Mouse (Mus musculus) spleen, adult 12 weeks (tissue): ENCODE measurements around the gene Rap1a.
"Not testable (repeated sequence)": the region's sequence is repeated elsewhere in the genome, so short reads cannot be mapped to it uniquely, and the experiment has no call there.

Source experiments
- DNase-seq: peaks from one replicate; pipeline ENCODE4 v3.0.0; 2022; ENCODE audit warnings: low spot score

Rap1a gene

DNA sequence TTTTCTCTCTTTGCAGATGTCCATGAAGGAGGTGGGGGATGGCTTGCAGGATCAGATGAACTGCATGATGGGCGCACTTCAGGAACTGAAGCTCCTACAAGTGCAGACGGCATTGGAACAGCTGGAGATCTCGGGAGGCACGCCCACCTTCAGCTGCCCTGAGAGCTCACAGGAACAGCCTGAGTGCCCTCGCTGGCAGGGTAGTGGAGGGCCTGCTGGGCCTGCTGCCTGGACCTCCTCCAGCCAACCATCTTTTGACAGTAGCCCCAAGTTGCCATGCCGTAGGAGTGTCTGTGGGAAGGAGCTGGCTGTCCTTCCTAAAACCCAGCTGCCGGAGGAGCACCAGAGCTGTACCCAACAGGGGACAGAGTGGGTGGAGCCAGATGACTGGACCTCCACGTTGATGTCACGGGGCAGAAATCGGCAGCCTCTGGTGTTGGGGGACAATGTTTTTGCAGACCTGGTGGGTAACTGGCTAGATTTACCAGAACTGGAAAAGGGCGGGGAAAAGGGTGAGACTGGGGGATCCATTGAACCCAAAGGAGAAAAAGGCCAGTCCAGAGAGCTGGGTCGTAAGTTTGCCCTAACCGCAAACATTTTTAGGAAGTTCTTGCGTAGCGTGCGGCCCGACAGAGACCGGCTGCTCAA is 84.7 kb downstream of the Rap1a start:
- DNase-seq = no peak

DNA sequence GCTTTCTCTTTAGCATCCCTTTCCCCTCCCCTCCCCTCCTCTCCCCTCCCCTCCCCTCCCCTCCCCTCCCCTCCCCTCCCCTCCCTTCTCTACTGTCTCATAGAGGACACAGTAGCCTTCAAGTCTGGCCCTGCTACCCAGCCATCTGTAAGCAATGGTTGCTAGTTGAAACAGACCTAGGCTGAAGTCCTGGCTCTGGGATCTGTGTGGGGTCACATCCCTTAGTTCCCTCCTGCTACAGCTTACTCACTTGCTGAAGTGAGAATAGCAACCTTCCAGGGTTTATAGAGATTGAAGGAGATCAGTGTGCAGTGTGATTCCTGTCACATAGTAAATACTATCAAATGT is 86.3 kb downstream of the Rap1a start:
- no peak for DNase-seq

DNA sequence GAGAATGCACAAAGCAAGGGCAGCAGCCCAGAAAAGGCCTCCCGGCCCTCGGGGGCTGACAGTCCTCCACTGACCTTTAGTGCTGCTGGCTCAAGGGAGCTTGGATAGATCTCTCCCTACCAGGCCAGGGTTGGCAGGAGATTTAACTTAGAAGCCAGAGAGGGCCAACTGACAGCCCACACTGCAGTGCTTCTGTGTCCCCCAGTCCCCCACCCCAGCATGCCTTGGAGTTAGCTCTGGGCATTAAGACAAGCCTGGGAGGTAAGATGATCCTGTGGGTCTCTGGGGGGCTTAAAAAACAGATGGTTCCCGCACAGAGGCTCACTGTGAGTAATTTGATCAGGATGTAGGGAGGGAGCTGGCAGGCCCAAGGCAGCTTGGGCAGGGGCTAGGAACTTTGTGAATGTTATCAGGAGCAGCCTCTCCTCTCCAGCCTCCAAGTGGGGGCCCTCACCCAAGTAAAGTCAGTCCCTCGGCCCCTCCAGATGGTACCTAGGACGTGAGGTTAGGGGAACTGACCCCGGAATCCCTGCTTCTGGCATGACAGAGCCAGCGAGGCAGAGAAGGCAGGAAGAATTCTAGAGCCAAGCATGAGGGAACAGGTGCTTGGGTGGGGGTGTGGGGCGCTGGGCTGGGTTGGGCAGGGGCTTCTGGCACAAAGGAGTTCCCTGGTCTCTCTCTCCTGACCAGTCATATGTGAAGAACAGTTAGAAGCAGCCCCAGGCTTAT is 86.9 kb downstream of the Rap1a start:
- DNase-seq = no peak

DNA sequence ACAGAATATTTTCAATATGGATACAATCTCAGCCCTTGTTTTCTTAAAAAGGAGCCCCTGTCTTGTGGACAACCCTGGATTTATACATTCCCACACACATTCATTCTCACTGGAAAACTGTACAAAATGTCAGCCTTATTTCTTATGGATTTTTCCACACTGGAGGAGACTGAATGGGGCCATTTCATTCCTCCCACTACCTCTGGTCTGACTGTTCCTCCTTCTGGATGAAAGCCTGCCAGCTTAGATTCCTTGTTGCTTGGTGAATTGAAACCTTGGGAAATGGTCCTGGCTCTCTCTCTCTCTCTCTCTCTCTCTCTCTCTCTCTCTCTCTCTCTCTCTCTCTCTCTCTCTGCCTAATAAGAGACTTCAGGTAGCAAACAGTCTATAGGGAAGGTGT is 88.3 kb downstream of the Rap1a start:
- DNase-seq = no peak

DNA sequence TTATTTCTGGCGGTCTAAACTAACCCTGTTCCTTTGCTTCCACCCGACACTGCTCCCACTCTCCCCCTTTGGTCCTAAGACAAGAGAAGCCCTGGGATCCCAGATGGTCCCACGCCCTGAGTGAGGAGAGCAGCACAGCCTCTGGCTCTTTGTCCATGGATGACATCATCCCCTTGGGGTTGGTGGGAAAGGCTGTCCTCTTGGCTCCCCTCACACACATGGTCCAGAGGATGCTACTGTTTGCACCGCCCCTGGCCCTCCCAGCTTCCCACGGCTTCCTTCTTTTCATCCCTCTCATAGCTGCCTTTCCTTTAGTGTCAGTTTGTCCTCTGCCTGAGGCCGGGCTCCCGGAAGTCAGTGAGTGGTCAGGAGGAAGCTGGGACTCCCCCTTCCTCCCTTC is 89.4 kb downstream of the Rap1a start:
- DNase-seq = no peak

DNA sequence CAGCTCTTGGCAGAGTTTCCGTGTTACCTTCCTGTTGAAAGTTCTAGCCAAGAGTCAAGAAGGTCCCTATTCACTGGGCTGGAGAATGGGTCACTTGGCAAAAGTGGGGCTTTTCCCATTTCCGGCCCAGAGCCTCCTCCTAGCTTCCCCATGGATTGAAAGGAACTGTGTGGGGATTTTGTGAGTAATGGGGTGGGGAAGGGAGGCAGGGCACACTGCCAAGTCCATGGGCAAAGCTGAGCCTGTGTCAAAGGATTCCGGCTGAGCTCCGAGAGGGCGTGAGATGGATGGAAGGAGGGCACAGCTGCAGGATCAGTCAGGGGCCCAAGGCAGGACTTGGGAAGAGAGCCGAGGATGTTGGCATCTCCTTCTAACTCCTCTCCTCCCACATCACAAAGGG is 90.9 kb downstream of the Rap1a start:
- no peak for DNase-seq

DNA sequence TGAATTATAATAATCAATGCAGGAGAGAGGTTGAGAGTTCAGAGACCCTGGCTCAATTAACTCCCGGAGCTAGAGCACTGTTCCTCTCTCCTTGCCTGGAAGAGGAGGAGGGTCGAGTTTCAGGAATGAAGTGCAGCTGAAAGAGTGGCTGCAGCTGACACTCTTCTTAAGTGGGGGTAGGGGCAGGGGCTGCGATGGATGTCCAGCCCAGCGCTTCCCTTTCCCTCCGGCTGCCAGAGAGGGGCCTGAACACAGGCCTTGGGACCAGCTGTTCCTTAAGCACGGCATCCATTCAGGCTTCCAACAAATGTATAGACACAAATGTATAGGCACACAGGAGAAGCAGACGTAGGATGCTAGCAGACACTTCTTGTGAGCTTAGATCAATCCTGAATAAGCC is 93.5 kb downstream of the Rap1a start:
- DNase-seq = no peak

DNA sequence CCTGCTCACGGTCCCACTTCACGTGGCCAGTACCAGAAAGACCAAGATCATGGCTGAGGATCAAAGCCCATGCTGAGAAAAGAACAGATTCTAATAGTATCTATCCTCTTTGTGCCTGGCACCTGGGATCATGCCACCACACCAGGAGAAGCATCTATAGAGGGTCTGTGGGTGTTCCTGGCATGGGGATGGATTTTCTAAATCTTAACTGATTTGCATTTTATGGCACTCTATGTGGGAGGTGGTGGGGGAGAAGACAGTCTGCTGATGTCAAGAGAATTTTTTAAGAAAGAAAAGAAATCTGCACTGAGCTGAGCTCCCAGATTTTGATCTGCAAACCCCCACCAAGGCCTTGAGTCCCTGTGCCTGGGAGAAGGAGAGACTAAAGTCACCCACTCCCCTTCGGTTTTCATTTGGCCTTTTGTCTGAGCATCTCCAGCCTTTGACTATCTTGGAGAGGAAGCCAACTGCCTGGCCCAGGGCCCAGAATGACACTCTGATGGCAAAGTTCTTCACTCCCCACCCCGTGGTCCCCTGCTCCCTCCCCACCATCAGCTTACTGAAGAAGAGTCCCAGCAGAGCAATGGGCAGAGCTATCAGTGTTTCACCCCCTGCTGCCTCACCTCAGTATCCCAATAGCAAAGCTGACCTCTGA is 94.6 kb downstream of the Rap1a start:
- DNase-seq = no peak

DNA sequence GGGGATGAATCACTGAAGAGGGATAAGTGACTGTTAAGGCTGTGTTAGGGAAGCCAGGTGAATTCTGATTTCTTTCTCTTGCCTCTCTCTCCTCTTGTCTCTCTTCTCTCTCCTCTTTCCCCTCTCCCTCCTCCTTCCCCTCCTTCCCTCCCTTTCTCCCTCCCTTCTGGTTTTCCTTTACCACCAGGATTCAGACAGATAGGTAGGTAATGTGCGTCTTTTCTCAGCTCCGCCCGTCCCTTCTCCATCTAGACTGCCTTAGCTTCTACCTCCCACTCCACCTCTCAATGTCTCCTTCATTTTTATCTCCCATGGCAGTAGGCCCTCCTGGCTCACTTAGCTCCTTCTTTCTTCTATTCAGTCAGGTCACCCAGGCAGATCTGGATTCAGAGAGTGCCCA is 95.6 kb downstream of the Rap1a start:
- DNase-seq = no peak

DNA sequence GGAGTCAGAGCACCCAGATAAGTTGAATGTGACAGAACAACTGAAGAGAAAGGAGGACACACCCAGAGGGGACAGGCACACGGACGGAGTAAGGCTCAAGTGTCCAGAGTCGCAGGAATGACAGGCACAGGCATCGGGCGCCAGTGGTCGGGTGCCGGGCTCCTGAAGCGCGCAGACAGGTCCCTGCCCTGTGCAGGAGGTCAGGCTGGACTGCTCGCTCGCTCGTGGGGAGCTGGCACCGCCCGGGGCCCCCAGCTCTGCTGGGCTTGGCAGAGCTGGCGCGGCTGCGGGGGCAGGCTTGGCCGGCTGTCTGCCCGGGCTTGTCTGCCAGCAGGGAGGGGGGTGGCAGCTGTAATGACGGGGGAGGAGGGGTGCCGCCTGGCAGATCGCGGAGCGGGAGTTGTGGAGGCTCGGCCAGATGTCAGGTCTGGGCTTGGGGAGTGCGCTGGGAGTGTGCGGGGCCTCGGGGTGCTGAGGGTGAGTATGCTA is 96.0 kb downstream of the Rap1a start:
- DNase-seq = peak; percentile 26

DNA sequence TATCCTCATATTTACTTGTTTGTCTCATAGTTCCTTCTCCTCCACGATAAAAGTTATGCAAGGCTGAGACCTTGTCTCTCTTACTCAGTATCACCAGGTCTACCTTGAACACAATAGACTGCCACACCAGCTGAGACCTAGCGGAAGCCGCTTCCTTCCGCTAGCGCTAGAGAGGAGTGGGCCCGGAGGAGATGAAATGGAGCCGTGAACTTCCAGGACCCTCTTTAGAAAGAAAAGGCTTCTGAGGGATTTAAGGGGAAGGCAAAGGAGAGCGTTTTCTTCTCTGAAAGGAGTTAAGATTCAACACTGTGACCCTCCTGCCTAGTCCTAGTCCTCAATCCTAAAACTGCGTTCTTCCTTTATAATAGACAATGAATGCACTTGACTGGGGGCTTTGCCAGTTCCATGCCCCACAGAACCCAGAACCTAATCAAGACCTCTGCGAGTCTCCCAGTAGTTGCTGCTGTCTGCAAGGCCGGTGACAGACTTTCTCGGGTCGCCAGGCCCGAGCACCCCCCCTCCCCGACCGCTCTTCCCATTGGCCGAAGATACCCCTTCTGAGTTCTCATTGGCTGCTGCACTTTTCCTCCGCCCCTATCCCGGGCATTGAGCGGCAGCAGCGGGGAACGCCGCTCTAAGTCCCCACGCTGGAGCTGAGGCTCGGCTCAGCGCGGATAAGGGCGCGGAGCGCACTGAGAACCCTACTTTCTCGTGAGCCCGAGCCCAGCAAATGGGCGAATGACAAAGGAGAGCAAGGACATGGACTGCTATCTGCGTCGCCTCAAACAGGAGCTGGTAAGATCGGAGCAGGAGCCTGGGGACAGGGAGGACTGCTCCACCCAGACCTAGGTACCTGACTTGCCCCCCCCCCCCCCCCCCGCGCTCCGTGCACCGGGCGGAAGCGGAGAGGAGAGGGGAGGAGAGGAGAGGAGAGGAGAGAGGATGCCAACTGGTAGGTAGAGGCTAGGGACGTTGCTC is 96.8 kb downstream of the Rap1a start, which contains the start of gene Inka2:
TSS of gene Inka2 (plus strand) at position 569 of the 978 bp plus-strand sequence.
- DNase-seq = peak; percentile 62

DNA sequence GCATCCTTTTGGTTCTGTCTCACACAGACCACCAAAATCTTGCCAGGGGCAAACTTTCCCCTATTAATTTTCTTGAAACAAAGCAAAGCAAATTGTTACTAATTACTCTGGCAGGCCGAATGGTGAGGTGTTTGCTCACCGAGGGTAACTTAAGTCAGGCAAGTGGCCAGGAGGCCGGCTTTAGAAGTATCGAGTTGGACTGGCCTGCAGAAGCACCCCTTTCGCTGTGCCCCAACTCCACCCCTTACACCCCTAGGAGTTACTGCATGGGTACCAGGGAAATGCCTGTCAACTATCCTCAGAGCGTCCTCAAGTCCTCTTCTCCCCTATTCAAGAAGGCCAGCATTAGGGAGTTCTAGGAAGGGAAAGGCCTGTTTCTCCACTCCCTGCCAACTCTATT is 97.6 kb downstream of the Rap1a start:
- DNase-seq = no peak

DNA sequence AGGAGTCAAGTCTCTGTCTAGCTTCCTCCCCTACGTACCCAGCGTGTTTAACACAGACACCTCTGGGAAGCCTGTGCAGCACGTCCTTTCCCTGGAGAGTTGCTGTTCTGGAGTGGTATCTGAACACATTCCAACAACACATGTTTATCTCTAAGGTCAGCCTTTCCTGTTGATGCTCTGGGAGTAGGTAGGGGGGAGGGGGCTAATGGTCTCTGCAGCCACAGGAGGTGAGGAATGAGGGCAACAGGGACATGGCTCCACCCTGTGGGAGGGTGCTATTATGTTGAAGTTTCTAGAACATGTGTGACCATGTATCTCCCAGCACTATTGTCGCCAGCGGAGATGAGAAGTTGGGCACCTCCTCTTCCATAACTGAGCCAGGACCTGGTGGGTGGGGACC is 99.7 kb downstream of the Rap1a start:
- DNase-seq = no peak

DNA sequence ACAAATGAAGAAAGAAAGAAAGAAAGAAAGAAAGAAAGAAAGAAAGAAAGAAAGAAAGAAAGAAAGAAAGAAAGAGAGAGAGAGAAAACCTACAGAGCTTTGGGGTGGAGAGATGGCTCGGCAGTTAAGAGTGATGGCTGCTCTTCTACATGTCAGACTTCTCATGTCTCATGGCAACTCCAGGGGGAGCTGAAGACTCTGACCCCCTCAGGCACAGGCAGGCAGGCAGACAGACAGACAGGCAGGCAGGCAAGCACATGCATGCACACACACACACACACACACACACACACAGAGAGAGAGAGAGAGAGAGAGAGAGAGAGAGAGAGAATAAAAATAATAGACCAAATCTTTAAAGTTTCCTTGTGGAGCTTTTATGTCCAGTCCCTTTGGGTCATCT is 100.3 kb downstream of the Rap1a start:
- DNase-seq = not testable (repeated sequence)

DNA sequence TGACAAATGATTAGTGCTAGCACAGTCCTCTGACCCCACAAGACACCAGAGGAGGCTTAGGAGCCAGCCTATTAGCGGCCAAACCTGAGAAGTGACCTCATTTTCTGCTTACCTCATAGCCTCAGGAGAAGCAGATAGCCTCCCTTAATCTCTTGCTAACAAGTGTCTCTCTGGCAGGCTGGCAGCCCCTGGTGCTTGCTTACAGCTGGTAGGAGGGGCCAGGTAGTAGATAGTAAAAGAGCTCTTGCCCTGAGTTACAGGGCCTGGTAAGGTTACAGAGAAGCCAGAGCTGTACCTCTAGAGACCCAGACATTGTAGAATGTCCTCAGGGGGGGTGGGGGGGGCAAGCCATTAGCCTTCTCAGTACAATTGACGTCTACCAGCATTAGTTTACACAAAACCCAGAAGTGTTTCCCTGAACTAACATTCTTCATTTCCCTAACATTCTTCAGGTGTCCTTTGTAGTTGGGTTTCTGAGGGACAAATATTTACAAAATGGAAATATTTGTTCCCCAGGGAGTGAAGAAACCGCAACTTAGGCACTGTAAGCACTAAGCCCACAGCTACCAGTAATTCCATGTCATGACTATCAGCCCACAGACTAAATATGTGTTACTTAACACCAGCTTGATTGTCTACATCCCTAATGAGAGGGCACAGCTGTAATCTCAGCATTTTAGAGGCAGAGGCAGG is 101.7 kb downstream of the Rap1a start:
- peak; percentile 37 for DNase-seq

DNA sequence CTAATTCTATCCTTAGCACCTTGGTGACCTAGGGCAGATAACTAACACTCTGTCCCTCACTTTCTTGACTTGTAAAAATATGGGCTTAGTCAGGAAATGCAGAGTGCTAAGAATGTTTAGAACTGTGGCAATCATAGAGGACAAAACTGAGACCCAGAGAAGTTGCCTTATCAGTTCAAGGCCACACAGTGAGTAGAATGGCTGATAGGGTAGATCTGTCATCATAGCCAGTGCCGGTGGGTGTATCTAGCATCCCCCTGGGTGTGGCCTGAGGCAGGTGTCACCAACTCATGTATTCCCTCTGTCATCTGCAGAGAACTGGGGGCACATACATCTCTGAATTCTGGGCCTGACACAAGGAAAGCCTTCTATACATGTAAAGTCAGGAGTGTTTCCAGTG is 102.8 kb downstream of the Rap1a start:
- no peak for DNase-seq

DNA sequence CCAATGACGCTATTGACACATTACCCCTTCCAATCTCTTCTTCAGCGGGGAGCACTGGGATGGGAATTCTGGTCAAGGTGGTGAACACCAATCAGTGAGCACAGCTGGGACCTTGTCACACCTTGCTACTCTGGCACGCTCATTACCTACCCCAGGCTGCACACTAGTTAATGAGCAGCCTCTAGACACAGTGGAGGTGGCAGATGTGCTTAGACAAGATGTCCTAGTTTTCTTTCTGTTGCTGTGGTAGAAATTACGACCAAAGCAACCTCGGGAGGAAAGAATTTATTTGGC is 104.0 kb downstream of the Rap1a start:
- DNase-seq = no peak

DNA sequence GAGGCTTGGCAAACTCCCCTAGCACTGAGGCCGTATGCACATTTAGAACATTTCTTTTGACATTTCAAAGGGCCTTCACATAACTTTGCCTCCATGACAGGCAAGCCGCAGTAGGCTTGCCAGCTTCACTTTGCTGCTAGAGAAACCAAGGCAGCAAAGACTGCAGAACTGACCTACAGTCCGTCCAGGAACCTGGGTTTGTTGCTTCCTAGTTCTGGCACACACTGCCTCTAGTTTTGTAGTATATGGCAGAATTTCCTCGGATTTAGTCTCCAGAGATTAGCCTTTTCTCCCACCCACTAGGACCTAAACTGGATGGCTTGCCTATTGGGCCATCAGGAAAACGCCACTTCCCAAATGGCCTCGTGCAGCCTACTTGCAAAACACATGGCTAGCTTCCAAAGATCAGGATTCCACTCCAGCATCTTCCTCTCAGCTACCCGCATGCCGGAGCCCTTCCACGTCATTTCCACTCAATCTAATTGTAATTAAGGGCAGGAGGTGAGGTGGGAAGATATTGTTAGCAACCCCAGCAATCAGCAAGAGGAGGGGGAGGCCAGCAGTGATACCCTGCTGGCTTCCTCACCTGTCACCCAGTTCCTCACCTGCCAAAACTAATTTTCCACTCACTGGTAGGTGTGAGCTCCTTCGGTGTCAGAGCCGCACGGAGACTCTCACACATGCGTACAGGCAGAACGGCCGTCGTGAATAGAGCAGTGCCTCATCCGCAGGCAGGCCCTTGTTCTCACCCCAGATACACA is 104.6 kb downstream of the Rap1a start:
- DNase-seq = no peak

DNA sequence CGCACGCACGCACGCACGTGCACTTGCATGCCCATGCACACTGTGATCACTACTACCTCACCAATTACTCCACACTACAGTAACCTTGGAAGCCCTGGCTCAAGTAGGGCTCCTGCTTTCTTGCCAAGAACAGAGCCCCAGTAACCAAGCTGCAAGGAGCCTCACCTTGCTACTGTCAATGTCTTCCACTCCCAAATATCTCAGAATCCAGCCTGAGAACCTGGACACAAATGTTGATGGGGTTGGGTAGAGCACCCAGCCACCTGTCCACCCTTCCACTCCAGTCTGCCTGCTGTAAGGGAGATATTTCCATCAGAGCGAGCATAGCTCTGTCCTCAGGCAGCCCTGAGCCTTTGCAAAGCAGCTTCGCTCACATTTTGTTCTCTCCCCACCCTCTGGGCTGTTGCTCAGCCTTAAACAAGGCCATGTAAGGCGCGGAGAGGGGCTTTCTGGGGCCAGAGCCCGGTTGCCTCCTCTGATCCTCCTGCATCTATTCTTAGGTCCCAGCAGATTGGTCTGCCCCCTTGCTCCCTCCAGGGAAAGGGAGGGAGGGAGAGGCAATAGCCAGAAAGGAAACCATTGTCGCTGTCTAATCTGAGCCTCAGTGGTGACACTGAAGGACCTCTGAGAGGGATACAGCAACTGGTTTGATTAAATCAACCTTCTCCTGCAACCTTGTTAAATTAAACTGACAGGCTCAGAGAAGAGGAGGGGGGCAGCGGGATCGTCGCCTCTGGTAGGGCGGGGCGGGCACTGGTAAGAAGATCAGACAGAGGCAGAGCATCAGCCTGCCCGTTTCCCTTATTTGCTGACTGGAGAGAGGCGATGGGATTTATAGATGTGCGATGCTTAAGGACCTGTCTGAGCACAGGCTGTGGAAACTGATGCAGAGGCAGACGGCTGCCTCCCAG is 105.4 kb downstream of the Rap1a start:
- no peak for DNase-seq
